Mouse (Mus musculus): ENCODE results near the gene Senp8.
"Not testable (repeated sequence)": the region's sequence is repeated elsewhere in the genome, so short reads cannot be mapped to it uniquely, and the experiment has no call there.

Senp8 gene

GRCm38 (mm10) chr9:59750267-59751065 is at the start of gene Senp8, which contains the start of gene Myo9a:
TSS of gene Senp8 (minus strand) at chr9:59750710.
TSS of gene Myo9a (plus strand) at chr9:59750896.
- DNase-seq (ENCODE audit: low read depth, low spot score): peak; percentile 98

- not testable (repeated sequence) for DNase-seq (ENCODE audit: low read depth, low spot score)
Measured at GRCm38 (mm10) chr9:59766966-59767461, 16.5 kb upstream of the Senp8 start.

- DNase-seq (ENCODE audit: low read depth, low spot score): no peak
Measured at GRCm38 (mm10) chr9:59760515-59760914, 10.0 kb upstream of the Senp8 start.

- DNase-seq (ENCODE audit: low read depth, low spot score): not testable (repeated sequence)
Measured at GRCm38 (mm10) chr9:59757016-59757415, 6.5 kb upstream of the Senp8 start.

GRCm38 (mm10) chr9:59755199-59755598 is 4.7 kb upstream of the Senp8 start:
- no peak for DNase-seq (ENCODE audit: low read depth, low spot score)

- DNase-seq (ENCODE audit: low read depth, low spot score): no peak
Measured at GRCm38 (mm10) chr9:59751966-59752365, 1.5 kb upstream of the Senp8 start.

- DNase-seq (ENCODE audit: low read depth, low spot score): peak; percentile 47
Measured at GRCm38 (mm10) chr9:59751066-59751581, 614 bp upstream of the Senp8 start.

- no peak for DNase-seq (ENCODE audit: low read depth, low spot score)
Measured at GRCm38 (mm10) chr9:59749581-59750265, 787 bp downstream of the Senp8 start.

GRCm38 (mm10) chr9:59748969-59749368 is 1.5 kb downstream of the Senp8 start:
- no peak for DNase-seq (ENCODE audit: low read depth, low spot score)

GRCm38 (mm10) chr9:59748387-59748786 is 2.1 kb downstream of the Senp8 start:
- no peak for DNase-seq (ENCODE audit: low read depth, low spot score)

GRCm38 (mm10) chr9:59743903-59744302 is 6.6 kb downstream of the Senp8 start:
- DNase-seq (ENCODE audit: low read depth, low spot score): no peak

- no peak for DNase-seq (ENCODE audit: low read depth, low spot score)
Measured at GRCm38 (mm10) chr9:59740593-59740992, 9.9 kb downstream of the Senp8 start.

- DNase-seq (ENCODE audit: low read depth, low spot score): no peak
Measured at GRCm38 (mm10) chr9:59735394-59735793, 15.1 kb downstream of the Senp8 start.

- no peak for DNase-seq (ENCODE audit: low read depth, low spot score)
Measured at GRCm38 (mm10) chr9:59733075-59733474, 17.4 kb downstream of the Senp8 start.

GRCm38 (mm10) chr9:59731136-59731535 is 19.4 kb downstream of the Senp8 start:
- DNase-seq (ENCODE audit: low read depth, low spot score): no peak

GRCm38 (mm10) chr9:59727569-59728286 is 22.8 kb downstream of the Senp8 start:
- no peak for DNase-seq (ENCODE audit: low read depth, low spot score)

GRCm38 (mm10) chr9:59725515-59725914 is 25.0 kb downstream of the Senp8 start:
- DNase-seq (ENCODE audit: low read depth, low spot score): no peak

GRCm38 (mm10) chr9:59723791-59724442 is 26.6 kb downstream of the Senp8 start:
- peak; percentile 14 for DNase-seq (ENCODE audit: low read depth, low spot score)

- peak; percentile 76 for DNase-seq (ENCODE audit: low read depth, low spot score)
Measured at GRCm38 (mm10) chr9:59723096-59723657, 27.3 kb downstream of the Senp8 start.

GRCm38 (mm10) chr9:59721144-59721543 is 29.4 kb downstream of the Senp8 start:
- DNase-seq (ENCODE audit: low read depth, low spot score): no peak

GRCm38 (mm10) chr9:59718237-59718636 is 32.3 kb downstream of the Senp8 start:
- no peak for DNase-seq (ENCODE audit: low read depth, low spot score)
